Mouse (Mus musculus) bone marrow, adult 2 months (tissue): ENCODE data around the gene Plcb1.

ENCODE experiments used
- CTCF ChIP-seq: fragments of 200-500 bp; IDR thresholded peaks from 2 replicates; pipeline ENCODE4 v1.5.1; 2011; ENCODE audit warnings: low read length, control low read depth; ENCODE audit not compliant: control insufficient read depth, insufficient read depth
- POLR2A ChIP-seq: fragments of 200-500 bp; IDR thresholded peaks from 2 replicates; pipeline ENCODE4 v1.6.1; 2011; ENCODE audit warnings: low read depth, mild to moderate bottlenecking, control low read depth, low read length, borderline replicate concordance; ENCODE audit not compliant: control insufficient read depth

- TF ChIP-seq POLR2A (no peak), CTCF (no peak)
Observed at GRCm38 (mm10) chr2:135101292-135101691, 315.4 kb downstream of the Plcb1 start.
